Mouse (Mus musculus): ENCODE measurements around the gene Lrrfip2.

DNA sequence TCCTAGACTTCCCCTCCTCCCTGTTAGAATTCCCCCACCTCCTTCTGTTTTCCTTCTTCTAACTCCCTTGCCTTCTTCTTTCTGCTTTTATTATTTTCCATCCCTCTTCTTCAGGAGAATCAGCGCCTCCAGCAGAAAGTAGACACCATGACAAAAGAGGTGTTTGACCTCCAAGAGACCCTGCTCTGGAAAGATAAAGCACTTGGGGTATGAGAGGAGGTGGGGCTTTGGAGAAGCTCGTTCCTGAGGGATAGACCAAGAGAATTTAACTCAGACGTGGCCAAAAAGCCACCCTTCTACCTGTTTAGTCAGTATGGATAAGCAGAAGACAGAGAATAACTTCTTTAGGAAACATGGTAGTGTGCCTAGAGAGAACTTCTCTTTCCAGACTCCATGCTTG is 90.3 kb downstream of the Lrrfip2 start:
- no peak for TF ChIP-seq CTCF (IDR thresholded peaks at IDR 0.05; ENCODE audit: low read depth)
- no peak for TF ChIP-seq EP300 (IDR thresholded peaks at IDR 0.05; ENCODE audit: low read depth)
